Mouse (Mus musculus) forebrain, embryonic 14.5 days (tissue): ENCODE measurements at regions not wholly inside any gene's neighbourhood (a gene's known extent, or its start where the extent isn't known, plus 50 kb on each side); places are given as distances from the start of the nearest gene placed in this dataset.
"Not testable (repeated sequence)": the region's sequence is repeated elsewhere in the genome, so short reads cannot be mapped to it uniquely, and the experiment has no call there.

Source experiments
- ATAC-seq: fragments of 200-750 bp; cut with Nextera tagmentation; 2 replicates; pipeline ENCODE4 v1.8.0; 2017; ENCODE audit warnings: mild to moderate bottlenecking, moderate library complexity
- DNase-seq: peaks from one replicate; pipeline ENCODE4 v3.0.0-alpha.2; 2015; ENCODE audit warnings: low spot score
- H3K27ac ChIP-seq: fragments of 300-500 bp; sonication (generic); 2 replicates; pipeline ENCODE4 v1.5.1; 2014; ENCODE audit warnings: low read depth, mild to moderate bottlenecking, control low read depth, low read length, moderate library complexity
- H3K27me3 ChIP-seq: fragments of 300-500 bp; sonication (generic); replicated peaks from 2 replicates; pipeline ENCODE4 v1.6.1; 2014; ENCODE audit warnings: low read length, control low read depth, mixed read lengths; ENCODE audit not compliant: control insufficient read depth, insufficient read depth
- H3K36me3 ChIP-seq: fragments of 300-500 bp; sonication (generic); 2 replicates; pipeline ENCODE4 v1.6.1; 2014; ENCODE audit warnings: low read length, control low read depth; ENCODE audit not compliant: control insufficient read depth, insufficient read depth
- H3K4me1 ChIP-seq: fragments of 300-500 bp; sonication (generic); 2 replicates; pipeline ENCODE4 v1.6.1; 2014; ENCODE audit warnings: antibody characterized with exemption, low read length, control low read depth; ENCODE audit not compliant: control insufficient read depth, insufficient read depth
- H3K4me2 ChIP-seq: fragments of 300-500 bp; sonication (generic); 2 replicates; pipeline ENCODE4 v1.6.1; 2014; ENCODE audit warnings: mild to moderate bottlenecking, control low read depth, low read length
- H3K4me3 ChIP-seq: fragments of 300-500 bp; sonication (generic); 2 replicates; pipeline ENCODE4 v1.5.1; 2014; ENCODE audit warnings: low read depth, low read length, control low read depth
- H3K9ac ChIP-seq: fragments of 300-500 bp; sonication (generic); 2 replicates; pipeline ENCODE4 v1.6.1; 2014; ENCODE audit warnings: mild to moderate bottlenecking, low read length, control low read depth, moderate library complexity
- H3K9me3 ChIP-seq: fragments of 300-500 bp; sonication (generic); replicated peaks from 2 replicates; pipeline ENCODE4 v1.6.1; 2016; ENCODE audit warnings: low read length, control low read depth, mixed read lengths; ENCODE audit not compliant: control insufficient read depth
- WGBS: fragments of 180-500 bp; shearing (Covaris S2); extraction: QIAGEN DNeasy Blood & Tissue Kit; methylation state at CpG from one replicate; pipeline ENCODE4 v1.1.7; 2014; 5-methylcytosine and 5-hydroxymethylcytosine counted together

GRCm38 (mm10) chr1:128508816-128509461, 83.2 kb downstream of the Cxcr4 start:
- Histone ChIP-seq H3K27ac (no peak overlapping the region), H3K9me3 (no peaks in the 10 kb centered on the region), H3K4me2 (no peak overlapping the region), H3K4me3 (no peak overlapping the region), H3K36me3 (no peaks in the 10 kb centered on the region), H3K4me1 (no peaks in the 10 kb centered on the region), H3K9ac (no peak overlapping the region), H3K27me3 (no peaks in the 10 kb centered on the region)
- WGBS, result 78% methylated on average over 2 of the region's 2 CpGs
- no peak for ATAC-seq
- DNase-seq, result no peak

DNA sequence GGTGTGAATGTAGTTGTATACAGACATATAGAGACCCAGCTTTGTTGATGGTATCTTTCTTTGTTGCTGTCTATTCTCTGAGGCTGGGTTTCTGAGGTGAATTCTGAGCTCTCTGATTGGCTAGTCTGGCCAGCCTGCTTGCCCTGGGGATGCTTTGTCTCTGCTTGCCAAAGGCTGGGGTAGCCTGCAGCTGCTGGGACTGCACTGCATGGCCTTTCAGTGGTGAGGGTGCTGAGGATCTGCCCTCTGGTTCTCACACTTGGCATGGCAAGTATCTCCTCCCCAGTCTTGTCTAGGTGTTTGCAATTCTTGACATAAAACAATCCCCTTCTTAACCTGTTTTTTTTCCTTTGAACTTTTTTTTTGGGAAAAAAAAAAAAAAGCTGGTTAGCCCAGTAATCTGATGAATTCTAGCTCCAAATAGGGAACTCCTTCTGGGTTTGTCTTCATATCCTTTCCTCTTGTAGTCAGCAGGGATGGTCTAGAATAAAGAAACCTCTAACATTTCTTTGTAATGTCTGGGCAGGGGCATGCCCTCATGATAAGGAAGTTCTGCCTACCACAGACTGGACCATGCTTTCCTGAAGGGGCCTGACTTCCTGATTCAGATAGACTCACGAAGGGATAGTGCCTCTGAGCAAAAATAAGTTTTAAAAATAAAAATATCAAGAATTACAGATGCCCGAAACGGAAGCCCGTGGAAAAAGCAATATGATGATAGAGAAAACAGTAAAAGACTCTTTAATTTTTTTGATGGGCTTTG, 85.4 kb downstream of the Cxcr4 start:
- no peak overlapping the region for H3K4me3 ChIP-seq
- ATAC-seq (no peak), DNase-seq (no peak)
- H3K9me3 ChIP-seq, result no peaks in the 10 kb centered on the region
- H3K36me3 ChIP-seq, result no peaks in the 10 kb centered on the region
- WGBS, result 92% methylated on average over 4 of the region's 4 CpGs
- H3K4me1 ChIP-seq, result no peaks in the 10 kb centered on the region
- no peaks in the 10 kb centered on the region for H3K27me3 ChIP-seq
- no peak overlapping the region for H3K4me2 ChIP-seq
- no peak overlapping the region for H3K27ac ChIP-seq
- no peak overlapping the region for H3K9ac ChIP-seq

GRCm38 (mm10) chr1:128504371-128504770, 87.2 kb upstream of the Dars start:
- no peak overlapping the region for H3K9ac ChIP-seq
- no peaks in the 10 kb centered on the region for H3K9me3 ChIP-seq
- 39% methylated on average over 4 of the region's 4 CpGs for WGBS
- no peak overlapping the region for H3K4me2 ChIP-seq
- no peak for ATAC-seq
- H3K27ac ChIP-seq, result no peak overlapping the region
- no peak for DNase-seq
- H3K27me3 ChIP-seq, result no peaks in the 10 kb centered on the region
- H3K4me3 ChIP-seq, result no peak overlapping the region
- H3K36me3 ChIP-seq, result no peaks in the 10 kb centered on the region
- no peaks in the 10 kb centered on the region for H3K4me1 ChIP-seq

DNA sequence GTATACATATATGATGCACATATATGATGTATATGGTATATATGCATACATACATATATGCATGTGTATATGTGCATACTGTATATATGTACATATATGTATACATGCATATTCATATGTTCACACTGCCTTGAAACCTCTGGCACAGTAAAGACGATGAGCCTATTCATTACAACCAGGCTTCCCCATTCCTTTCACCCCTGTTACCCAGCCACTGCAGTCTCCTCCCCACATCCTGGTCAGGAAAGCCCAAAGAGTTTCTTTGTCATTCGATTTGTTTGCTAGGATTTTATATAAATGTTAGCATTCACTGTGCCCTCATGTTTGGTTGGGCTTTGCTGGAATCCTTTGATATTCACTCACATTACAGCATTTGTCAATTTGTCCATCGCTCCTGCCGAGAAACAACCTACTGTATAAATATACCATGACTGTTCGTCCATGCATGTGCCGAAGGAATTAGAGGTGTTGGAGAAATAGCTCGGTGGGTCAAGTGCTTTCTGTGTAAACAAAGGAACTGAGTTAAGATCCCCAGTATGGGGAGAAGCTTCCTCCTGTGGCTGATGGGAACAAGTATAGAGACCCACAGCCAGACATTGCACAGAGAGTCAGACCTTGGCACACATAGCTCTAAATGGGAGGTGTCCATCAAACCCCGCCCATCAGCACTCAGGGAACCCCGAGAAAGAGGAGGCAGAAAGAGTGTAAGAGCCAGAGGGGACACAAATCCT, 81.0 kb upstream of the Dars start:
- H3K9ac ChIP-seq, result no peak overlapping the region
- DNase-seq, result no peak
- WGBS, result 75% methylated on average over 9 of the region's 9 CpGs
- no peak overlapping the region for H3K4me2 ChIP-seq
- ATAC-seq, result no peak
- H3K4me3 ChIP-seq, result no peak overlapping the region
- no peaks in the 10 kb centered on the region for H3K9me3 ChIP-seq
- no peaks in the 10 kb centered on the region for H3K36me3 ChIP-seq
- no peaks in the 10 kb centered on the region for H3K4me1 ChIP-seq
- no peak overlapping the region for H3K27ac ChIP-seq
- H3K27me3 ChIP-seq, result no peaks in the 10 kb centered on the region

GRCm38 (mm10) chr1:128492251-128492650, 75.1 kb upstream of the Dars start:
- Histone ChIP-seq H3K36me3 (no peaks in the 10 kb centered on the region), H3K4me2 (no peak overlapping the region), H3K4me3 (no peak overlapping the region), H3K4me1 (no peaks in the 10 kb centered on the region), H3K27me3 (no peaks in the 10 kb centered on the region), H3K9me3 (no peaks in the 10 kb centered on the region), H3K9ac (no peak overlapping the region), H3K27ac (no peak overlapping the region)
- ATAC-seq (no peak), DNase-seq (no peak)
- WGBS, result 92% methylated on average over 2 of the region's 2 CpGs

- H3K9me3 ChIP-seq, H3K4me1 ChIP-seq, H3K27ac ChIP-seq, H3K9ac ChIP-seq, H3K27me3 ChIP-seq, H3K36me3 ChIP-seq, H3K4me2 ChIP-seq, H3K4me3 ChIP-seq, DNase-seq, ATAC-seq: not testable (repeated sequence)
- WGBS, result 40% methylated on average over 3 of the region's 4 CpGs
These were observed 70.0 kb upstream of the Dars start for GRCm38 (mm10) chr1:128487181-128487580.

DNA sequence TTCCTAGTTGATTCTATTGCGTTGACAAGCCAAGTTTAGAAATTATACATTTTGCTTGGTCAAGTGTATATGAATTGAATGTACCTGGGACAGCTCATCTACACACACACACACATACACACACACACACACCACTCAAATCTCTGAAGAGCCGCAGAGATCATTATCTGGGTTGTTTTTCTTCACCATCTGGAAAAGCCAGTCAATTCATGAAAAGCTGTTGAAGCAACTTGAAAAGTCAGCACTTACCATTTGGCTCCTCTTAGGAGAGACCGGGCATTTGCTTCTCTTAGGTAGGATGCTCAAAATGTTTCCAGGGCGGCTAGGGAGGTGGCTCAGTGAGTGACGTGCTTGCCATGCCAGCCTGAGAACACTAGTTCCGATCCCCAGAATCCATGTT, 61.2 kb upstream of the Dars start:
- ATAC-seq, result no peak
- Histone ChIP-seq H3K4me2 (no peak overlapping the region), H3K4me1 (peaks cover 2% of the 10 kb centered on the region), H3K27me3 (no peaks in the 10 kb centered on the region), H3K36me3 (no peaks in the 10 kb centered on the region), H3K27ac (no peak overlapping the region), H3K9ac (no peak overlapping the region), H3K4me3 (no peak overlapping the region), H3K9me3 (no peaks in the 10 kb centered on the region)
- 88% methylated on average over 6 of the region's 6 CpGs for WGBS
- DNase-seq, result no peak

GRCm38 (mm10) chr1:128477653-128478052, 60.5 kb upstream of the Dars start:
- H3K27me3 ChIP-seq, result no peaks in the 10 kb centered on the region
- no peaks in the 10 kb centered on the region for H3K36me3 ChIP-seq
- no peak overlapping the region for H3K27ac ChIP-seq
- WGBS, result 79% methylated on average over 2 of the region's 2 CpGs
- H3K9me3 ChIP-seq, result no peaks in the 10 kb centered on the region
- peaks cover 9% of the 10 kb centered on the region for H3K4me1 ChIP-seq
- H3K9ac ChIP-seq, result no peak overlapping the region
- no peak overlapping the region for H3K4me2 ChIP-seq
- DNase-seq, result no peak
- ATAC-seq, result no peak
- H3K4me3 ChIP-seq, result no peak overlapping the region
